Mouse (Mus musculus) heart, postnatal 0 days (tissue): ENCODE measurements around the gene Cd4. TPM values are rescaled to one million over a fixed set of nuclear protein-coding genes. Genes with fewer than 3 reads are reported as not detected.
"Not testable (repeated sequence)": the region's sequence is repeated elsewhere in the genome, so short reads cannot be mapped to it uniquely, and the experiment has no call there.

Source experiments
- ATAC-seq: fragments of 200-750 bp; cut with Nextera tagmentation; 2 replicates; pipeline ENCODE4 v1.8.0; 2017; ENCODE audit warnings: low read depth, moderate number of reproducible peaks, moderate library complexity; ENCODE audit not compliant: insufficient read depth
- DNase-seq: peaks from one replicate; pipeline ENCODE4 v3.0.0-alpha.2; 2016; ENCODE audit warnings: low spot score
- H3K27ac ChIP-seq: fragments of 300-500 bp; sonication (generic); 2 replicates; pipeline ENCODE4 v1.5.1; 2014; ENCODE audit warnings: low read depth, mild to moderate bottlenecking
- H3K27me3 ChIP-seq: fragments of 300-500 bp; sonication (generic); 2 replicates; pipeline ENCODE4 v1.6.1; 2014; ENCODE audit warnings: low read length, mixed read lengths; ENCODE audit not compliant: control insufficient read depth, insufficient read depth
- H3K36me3 ChIP-seq: fragments of 300-500 bp; sonication (generic); replicated peaks from 2 replicates; pipeline ENCODE4 v1.6.1; 2014; ENCODE audit warnings: low read length, mixed read lengths; ENCODE audit not compliant: control insufficient read depth, insufficient read depth
- H3K4me1 ChIP-seq: fragments of 300-500 bp; sonication (generic); 2 replicates; pipeline ENCODE4 v1.6.1; 2014; ENCODE audit warnings: antibody characterized with exemption; ENCODE audit not compliant: control insufficient read depth, insufficient read depth
- H3K4me2 ChIP-seq: fragments of 300-500 bp; sonication (generic); 2 replicates; pipeline ENCODE4 v1.6.1; 2014; ENCODE audit warnings: low read depth, mild to moderate bottlenecking, low read length, moderate library complexity
- H3K4me3 ChIP-seq: fragments of 300-500 bp; sonication (generic); 2 replicates; pipeline ENCODE4 v1.5.1; 2014; ENCODE audit warnings: low read depth, low read length
- H3K9ac ChIP-seq: fragments of 300-500 bp; sonication (generic); replicated peaks from 2 replicates; pipeline ENCODE4 v1.6.1; 2014; ENCODE audit warnings: low read depth, low read length, mixed read lengths
- H3K9me3 ChIP-seq: fragments of 300-500 bp; sonication (generic); replicated peaks from 2 replicates; pipeline ENCODE4 v1.6.1; 2016; ENCODE audit warnings: low read length; ENCODE audit not compliant: control insufficient read depth
- CTCF ChIP-seq: IDR thresholded peaks from 2 replicates; pipeline ENCODE4 v1.5.1; 2016; ENCODE audit warnings: antibody characterized with exemption, control low read depth, low read depth
- EP300 ChIP-seq: IDR thresholded peaks from 2 replicates; pipeline ENCODE4 v1.6.1; 2016; ENCODE audit warnings: antibody characterized with exemption, low read depth
- WGBS: fragments of 180-500 bp; shearing (Covaris S2); extraction: QIAGEN DNeasy Blood & Tissue Kit; methylation state at CpG from one replicate; pipeline ENCODE4 v1.1.7; 2014; 5-methylcytosine and 5-hydroxymethylcytosine counted together
- polyA plus RNA-seq: library from polyadenylated mRNA; unstranded; fragments of >200 nt; fragmentation: Nextera tagmentation; extraction: Ambion mirVana; gene quantifications from 2 replicates; pipeline ENCODE4 v1.2.1, GENCODE M21; 2015
- total RNA-seq: library from RNA; depleted of rRNA; stranded (reverse); fragments of >200 nt; gene quantifications from 2 replicates; pipeline ENCODE4 v1.2.3, GENCODE M21; 2014; ENCODE audit warnings: low replicate concordance

The Cd4 gene
- total and polyA plus RNA-seq, 2 experiments from 2014 or later, result 0.10 TPM; not detected in 1

- Histone ChIP-seq H3K9ac (no peak overlapping the region), H3K27me3 (no peaks in the 10 kb centered on the region), H3K4me2 (no peak overlapping the region), H3K9me3 (no peaks in the 10 kb centered on the region), H3K4me1 (peaks cover 9% of the 10 kb centered on the region), H3K27ac (peak overlapping the region; percentile 18; the same call in 1 of the 2 replicates), H3K36me3 (no peaks in the 10 kb centered on the region), H3K4me3 (no peak overlapping the region)
- TF ChIP-seq CTCF (no peak), EP300 (no peak)
- ATAC-seq, result no peak
- 29% methylated on average over 10 of the region's 10 CpGs for WGBS
- no peak for DNase-seq
These were observed 12.9 kb upstream of the Cd4 start for GRCm38 (mm10) chr6:124900801-124901480.

- Histone ChIP-seq H3K27ac (peak overlapping the region; percentile 36; the same call in 1 of the 2 replicates), H3K9ac (no peak overlapping the region), H3K4me3 (no peak overlapping the region), H3K36me3 (no peaks in the 10 kb centered on the region), H3K4me1 (peaks cover 7% of the 10 kb centered on the region), H3K4me2 (peak overlapping the region; percentile 12; the same call in 1 of the 2 replicates), H3K27me3 (no peaks in the 10 kb centered on the region), H3K9me3 (no peaks in the 10 kb centered on the region)
- ATAC-seq, result no peak
- TF ChIP-seq CTCF, result no peak
- no peak for TF ChIP-seq EP300
- WGBS, result 69% methylated on average over 8 of the region's 8 CpGs
- no peak for DNase-seq
These were observed 12.2 kb upstream of the Cd4 start for GRCm38 (mm10) chr6:124900056-124900800.

GRCm38 (mm10) chr6:124898359-124898758, 10.3 kb upstream of the Cd4 start:
- DNase-seq (no peak), ATAC-seq (no peak)
- WGBS, result 36% methylated on average over 3 of the region's 3 CpGs
- Histone ChIP-seq H3K4me1 (no peaks in the 10 kb centered on the region), H3K27me3 (no peaks in the 10 kb centered on the region), H3K4me2 (no peak overlapping the region), H3K9me3 (no peaks in the 10 kb centered on the region), H3K9ac (no peak overlapping the region), H3K4me3 (no peak overlapping the region), H3K36me3 (no peaks in the 10 kb centered on the region), H3K27ac (no peak overlapping the region)
- TF ChIP-seq CTCF (no peak), EP300 (no peak)

- H3K4me2 ChIP-seq, H3K27ac ChIP-seq, H3K4me3 ChIP-seq, H3K9me3 ChIP-seq, H3K36me3 ChIP-seq, H3K4me1 ChIP-seq, ATAC-seq, DNase-seq, H3K27me3 ChIP-seq, H3K9ac ChIP-seq: not testable (repeated sequence)
- 85% methylated on average over 2 of the region's 2 CpGs for WGBS
These were observed 6.1 kb upstream of the Cd4 start for GRCm38 (mm10) chr6:124894113-124894512.

GRCm38 (mm10) chr6:124890997-124891396, 3.0 kb upstream of the Cd4 start:
- no peak overlapping the region for H3K4me2 ChIP-seq
- DNase-seq, result no peak
- H3K4me1 ChIP-seq, result no peaks in the 10 kb centered on the region
- no peak overlapping the region for H3K4me3 ChIP-seq
- H3K9ac ChIP-seq, result no peak overlapping the region
- H3K27me3 ChIP-seq, result no peaks in the 10 kb centered on the region
- H3K27ac ChIP-seq, result no peak overlapping the region
- WGBS, result 54% methylated on average over 6 of the region's 6 CpGs
- H3K36me3 ChIP-seq, result no peaks in the 10 kb centered on the region
- TF ChIP-seq CTCF (no peak), EP300 (no peak)
- no peaks in the 10 kb centered on the region; the same call in 1 of the 2 replicates for H3K9me3 ChIP-seq
- ATAC-seq, result no peak
